Mouse (Mus musculus): Measurements from ENCODE around the gene Ugt2b38. TPM values are rescaled to one million over a fixed set of nuclear protein-coding genes. Genes with fewer than 3 reads are reported as not detected.

The Ugt2b38 gene
- polyA plus RNA-seq, 1 experiment = not detected

DNA sequence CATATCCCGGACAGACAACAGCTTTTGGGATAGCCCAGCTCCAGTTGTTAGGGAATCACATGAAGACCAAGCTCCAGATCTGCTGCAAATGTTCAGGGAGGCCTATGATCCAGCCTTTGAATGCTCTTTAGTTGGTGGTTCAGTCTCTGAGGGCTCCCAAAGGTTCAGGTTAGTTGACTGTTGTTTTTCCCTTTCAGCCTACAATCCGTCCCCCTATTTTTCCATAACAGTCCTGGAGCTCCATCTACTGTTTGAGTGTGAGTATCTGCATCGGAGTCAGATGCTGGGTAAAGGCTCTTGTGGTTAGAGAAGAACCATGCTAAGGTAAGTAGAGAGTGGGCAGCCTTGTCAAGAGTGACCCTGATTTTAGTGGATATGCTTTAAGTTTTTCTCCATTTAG lies 12.3 kb upstream of the Ugt2b38 start:
- H3K79me2 ChIP-seq (ENCODE audit: control insufficient read depth, insufficient read depth) = no peaks in the 10 kb centered on the region
- no peaks in the 10 kb centered on the region for H3K36me3 ChIP-seq (ENCODE audit: control insufficient read depth, insufficient read depth)
- H3K27me3 ChIP-seq (ENCODE audit: control insufficient read depth, insufficient read depth, insufficient read length) = no peaks in the 10 kb centered on the region
- H3ac ChIP-seq (ENCODE audit: control insufficient read depth, insufficient read length, low read depth) = no peak overlapping the region
- H3K4me3 ChIP-seq (ENCODE audit: insufficient read depth, poor library complexity, severe bottlenecking) = no peak overlapping the region
- no peaks in the 10 kb centered on the region for H3K79me3 ChIP-seq (ENCODE audit: low read depth)
- no peak for TF ChIP-seq USF1 (IDR thresholded peaks at IDR 0.05; ENCODE audit: low read depth)
- TF ChIP-seq MYOG (IDR thresholded peaks at IDR 0.05; ENCODE audit: control insufficient read depth, extremely low read depth, insufficient read length) = no peak
- TF ChIP-seq MAX (IDR thresholded peaks at IDR 0.05) = no peak
- no peak for TF ChIP-seq MYOD1 (IDR thresholded peaks at IDR 0.05; ENCODE audit: control insufficient read depth, insufficient read length, low read depth)
- no peak for TF ChIP-seq CEBPB (IDR thresholded peaks at IDR 0.05; ENCODE audit: low read depth)
- TF ChIP-seq CTCF (IDR thresholded peaks at IDR 0.05; ENCODE audit: control insufficient read depth, insufficient read depth, insufficient read length) = no peak
- TF ChIP-seq FOSL1 (IDR thresholded peaks at IDR 0.05; ENCODE audit: insufficient read depth, low read length, poor library complexity, severe bottlenecking) = no peak

GRCm38 (mm10) chr5:87425676-87426075 lies 1.7 kb upstream of the Ugt2b38 start:
- Histone ChIP-seq H3K36me3 (ENCODE audit: control insufficient read depth, insufficient read depth) (no peaks in the 10 kb centered on the region), H3ac (ENCODE audit: control insufficient read depth, insufficient read length, low read depth) (no peak overlapping the region), H3K4me3 (ENCODE audit: insufficient read depth, poor library complexity, severe bottlenecking) (no peak overlapping the region), H3K27me3 (ENCODE audit: control insufficient read depth, insufficient read depth, insufficient read length) (no peaks in the 10 kb centered on the region), H3K79me3 (ENCODE audit: low read depth) (no peaks in the 10 kb centered on the region), H3K79me2 (ENCODE audit: control insufficient read depth, insufficient read depth) (no peaks in the 10 kb centered on the region)
- TF ChIP-seq MYOD1 (IDR thresholded peaks at IDR 0.05; ENCODE audit: control insufficient read depth, insufficient read length, low read depth) (no peak), CTCF (IDR thresholded peaks at IDR 0.05; ENCODE audit: control insufficient read depth, insufficient read depth, insufficient read length) (no peak), FOSL1 (IDR thresholded peaks at IDR 0.05; ENCODE audit: insufficient read depth, low read length, poor library complexity, severe bottlenecking) (no peak), MYOG (IDR thresholded peaks at IDR 0.05; ENCODE audit: control insufficient read depth, extremely low read depth, insufficient read length) (no peak), USF1 (IDR thresholded peaks at IDR 0.05; ENCODE audit: low read depth) (no peak), MAX (IDR thresholded peaks at IDR 0.05) (no peak), CEBPB (IDR thresholded peaks at IDR 0.05; ENCODE audit: low read depth) (no peak)

- H3K4me3 ChIP-seq (ENCODE audit: insufficient read depth, poor library complexity, severe bottlenecking) = no peak overlapping the region
- no peaks in the 10 kb centered on the region for H3K79me2 ChIP-seq (ENCODE audit: control insufficient read depth, insufficient read depth)
- H3ac ChIP-seq (ENCODE audit: control insufficient read depth, insufficient read length, low read depth) = no peak overlapping the region
- H3K36me3 ChIP-seq (ENCODE audit: control insufficient read depth, insufficient read depth) = no peaks in the 10 kb centered on the region
- no peaks in the 10 kb centered on the region for H3K79me3 ChIP-seq (ENCODE audit: low read depth)
- no peaks in the 10 kb centered on the region for H3K27me3 ChIP-seq (ENCODE audit: control insufficient read depth, insufficient read depth, insufficient read length)
- no peak for TF ChIP-seq MYOG (IDR thresholded peaks at IDR 0.05; ENCODE audit: control insufficient read depth, extremely low read depth, insufficient read length)
- TF ChIP-seq MYOD1 (IDR thresholded peaks at IDR 0.05; ENCODE audit: control insufficient read depth, insufficient read length, low read depth) = no peak
- TF ChIP-seq USF1 (IDR thresholded peaks at IDR 0.05; ENCODE audit: low read depth) = no peak
- TF ChIP-seq FOSL1 (IDR thresholded peaks at IDR 0.05; ENCODE audit: insufficient read depth, low read length, poor library complexity, severe bottlenecking) = no peak
- TF ChIP-seq CTCF (IDR thresholded peaks at IDR 0.05; ENCODE audit: control insufficient read depth, insufficient read depth, insufficient read length) = no peak
These were observed 27.0 kb downstream of the Ugt2b38 start for GRCm38 (mm10) chr5:87396968-87397367.

DNA sequence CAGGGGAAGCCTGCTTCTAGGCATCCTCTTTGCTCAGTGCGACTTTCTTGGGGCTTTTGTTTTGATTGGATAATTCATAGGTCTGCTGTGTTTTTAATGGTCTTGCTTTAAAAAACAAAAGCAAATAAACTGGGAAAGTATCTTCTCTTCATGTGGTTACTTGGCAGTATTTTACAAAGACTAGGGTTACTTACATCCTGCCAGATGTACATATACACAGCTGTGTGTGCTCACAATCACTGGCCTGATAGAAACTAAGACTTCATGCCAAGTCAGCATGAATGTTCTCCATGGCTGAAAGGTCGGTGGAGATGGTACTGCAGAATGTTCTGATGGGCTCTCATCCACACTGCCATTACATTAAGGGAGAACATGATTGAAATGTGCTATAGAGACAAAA lies 33.2 kb downstream of the Ugt2b38 start:
- H3K79me2 ChIP-seq (ENCODE audit: control insufficient read depth, insufficient read depth) = no peaks in the 10 kb centered on the region
- no peaks in the 10 kb centered on the region for H3K79me3 ChIP-seq (ENCODE audit: low read depth)
- H3K36me3 ChIP-seq (ENCODE audit: control insufficient read depth, insufficient read depth) = no peaks in the 10 kb centered on the region
- no peak for TF ChIP-seq USF1 (IDR thresholded peaks at IDR 0.05; ENCODE audit: low read depth)
- no peak for TF ChIP-seq MAX (IDR thresholded peaks at IDR 0.05)
- TF ChIP-seq FOSL1 (IDR thresholded peaks at IDR 0.05; ENCODE audit: insufficient read depth, low read length, poor library complexity, severe bottlenecking) = no peak
- no peak for TF ChIP-seq MYOG (IDR thresholded peaks at IDR 0.05; ENCODE audit: control insufficient read depth, extremely low read depth, insufficient read length)
- H3K4me3 ChIP-seq (ENCODE audit: insufficient read depth, poor library complexity, severe bottlenecking) = no peak overlapping the region
- no peak overlapping the region for H3ac ChIP-seq (ENCODE audit: control insufficient read depth, insufficient read length, low read depth)
- H3K27me3 ChIP-seq (ENCODE audit: control insufficient read depth, insufficient read depth, insufficient read length) = no peaks in the 10 kb centered on the region

DNA sequence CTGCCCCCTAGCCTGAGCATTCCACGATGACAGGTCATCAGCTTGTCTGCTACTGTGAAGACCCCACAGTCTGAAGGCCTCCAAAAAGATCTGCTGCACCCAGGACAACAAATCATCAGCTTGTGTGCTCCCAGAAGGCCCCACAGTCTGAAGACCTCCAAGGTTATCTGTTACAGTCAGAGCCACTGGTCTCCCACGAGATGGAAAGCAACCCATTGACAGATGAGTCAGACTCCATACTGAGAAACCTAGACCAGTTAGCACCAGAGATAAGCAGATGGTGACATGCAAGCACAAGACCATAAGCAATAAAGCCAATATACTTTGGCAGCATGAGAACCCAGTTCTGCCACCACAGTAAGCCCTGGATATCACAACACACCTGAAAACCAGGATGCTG lies 43.8 kb downstream of the Ugt2b38 start:
- no peak for TF ChIP-seq MYOG (IDR thresholded peaks at IDR 0.05; ENCODE audit: control insufficient read depth, extremely low read depth, insufficient read length)
- TF ChIP-seq USF1 (IDR thresholded peaks at IDR 0.05; ENCODE audit: low read depth) = no peak
- TF ChIP-seq MAX (IDR thresholded peaks at IDR 0.05) = no peak
- no peak for TF ChIP-seq CEBPB (IDR thresholded peaks at IDR 0.05; ENCODE audit: low read depth)
- no peak for TF ChIP-seq FOSL1 (IDR thresholded peaks at IDR 0.05; ENCODE audit: insufficient read depth, low read length, poor library complexity, severe bottlenecking)

GRCm38 (mm10) chr5:87379825-87380224 lies 44.2 kb downstream of the Ugt2b38 start:
- no peaks in the 10 kb centered on the region for H3K79me2 ChIP-seq (ENCODE audit: control insufficient read depth, insufficient read depth)
- no peaks in the 10 kb centered on the region for H3K36me3 ChIP-seq (ENCODE audit: control insufficient read depth, insufficient read depth)
- TF ChIP-seq CTCF (IDR thresholded peaks at IDR 0.05; ENCODE audit: control insufficient read depth, insufficient read depth, insufficient read length) (no peak), MAX (IDR thresholded peaks at IDR 0.05) (no peak)
- no peaks in the 10 kb centered on the region for H3K79me3 ChIP-seq (ENCODE audit: low read depth)
- no peaks in the 10 kb centered on the region for H3K27me3 ChIP-seq (ENCODE audit: control insufficient read depth, insufficient read depth, insufficient read length)
- H3K4me3 ChIP-seq (ENCODE audit: insufficient read depth, poor library complexity, severe bottlenecking) = no peak overlapping the region
- no peak overlapping the region for H3ac ChIP-seq (ENCODE audit: control insufficient read depth, insufficient read length, low read depth)

More for the DNA sequence above, 43.8 kb downstream of the Ugt2b38 start:
- H3K79me2 ChIP-seq (ENCODE audit: control insufficient read depth, insufficient read depth) = no peaks in the 10 kb centered on the region
- no peaks in the 10 kb centered on the region for H3K79me3 ChIP-seq (ENCODE audit: low read depth)
- no peak overlapping the region for H3K4me3 ChIP-seq (ENCODE audit: insufficient read depth, poor library complexity, severe bottlenecking)
- H3K27me3 ChIP-seq (ENCODE audit: control insufficient read depth, insufficient read depth, insufficient read length) = no peaks in the 10 kb centered on the region
- no peaks in the 10 kb centered on the region for H3K36me3 ChIP-seq (ENCODE audit: control insufficient read depth, insufficient read depth)
- H3ac ChIP-seq (ENCODE audit: control insufficient read depth, insufficient read length, low read depth) = no peak overlapping the region
